Mouse (Mus musculus): Measurements from ENCODE around the gene Cdk5rap3. TPM values are rescaled to one million over a fixed set of nuclear protein-coding genes. Genes with fewer than 3 reads are reported as not detected.
A peak's percentile ranks its signal among the peaks of the same experiment; 100 is the strongest.

Gene Cdk5rap3
- polyA plus RNA-seq, 1 experiment from 2014 or later = 94.8 TPM

GRCm38 (mm10) chr11:96886942-96887546, 29.3 kb downstream of the Cdk5rap3 start:
- no peak overlapping the region for H3K4me3 ChIP-seq
- peak overlapping the region; percentile 33; the same call in 1 of the 2 replicates for H3K27ac ChIP-seq
- no peak overlapping the region for H3K4me2 ChIP-seq
- H3K27me3 ChIP-seq = no peaks in the 10 kb centered on the region
- peaks cover 18% of the 10 kb centered on the region for H3K4me1 ChIP-seq
- WGBS = 82% methylated on average over 8 of the region's 8 CpGs
- no peak for ATAC-seq (ENCODE audit: insufficient number of reproducible peaks, insufficient read depth, low FRiP score, low TSS enrichment, low read depth)
- no peaks in the 10 kb centered on the region for H3K36me3 ChIP-seq
- H3K9me3 ChIP-seq = no peaks in the 10 kb centered on the region
- no peak overlapping the region for H3K9ac ChIP-seq

GRCm38 (mm10) chr11:96885901-96886340, 30.4 kb downstream of the Cdk5rap3 start:
- Histone ChIP-seq H3K36me3 (no peaks in the 10 kb centered on the region), H3K9me3 (no peaks in the 10 kb centered on the region), H3K4me3 (no peak overlapping the region), H3K9ac (peak overlapping the region; percentile 54), H3K4me1 (peaks cover 18% of the 10 kb centered on the region), H3K27ac (0 out of 2 replicates have a peak overlapping the region, but pooled peaks have one; percentile 39), H3K4me2 (0 out of 2 replicates have a peak overlapping the region, but pooled peaks have one; percentile 11), H3K27me3 (no peaks in the 10 kb centered on the region)
- WGBS = 8% methylated on average over 5 of the region's 5 CpGs
- no peak for ATAC-seq (ENCODE audit: insufficient number of reproducible peaks, insufficient read depth, low FRiP score, low TSS enrichment, low read depth)

GRCm38 (mm10) chr11:96880296-96880695, 36.0 kb downstream of the Cdk5rap3 start:
- H3K9ac ChIP-seq = no peak overlapping the region
- H3K27me3 ChIP-seq = peaks cover 5% of the 10 kb centered on the region; the same call in 1 of the 2 replicates
- 88% methylated on average over 9 of the region's 9 CpGs for WGBS
- no peak overlapping the region for H3K4me3 ChIP-seq
- no peak overlapping the region for H3K27ac ChIP-seq
- no peaks in the 10 kb centered on the region for H3K36me3 ChIP-seq
- no peaks in the 10 kb centered on the region for H3K9me3 ChIP-seq
- no peak overlapping the region for H3K4me2 ChIP-seq
- ATAC-seq (ENCODE audit: insufficient number of reproducible peaks, insufficient read depth, low FRiP score, low TSS enrichment, low read depth) = no peak
- peaks cover 17% of the 10 kb centered on the region for H3K4me1 ChIP-seq

GRCm38 (mm10) chr11:96879359-96879758, 36.9 kb downstream of the Cdk5rap3 start:
- 31% methylated on average over 7 of the region's 7 CpGs for WGBS
- H3K9me3 ChIP-seq = no peaks in the 10 kb centered on the region
- peaks cover 24% of the 10 kb centered on the region for H3K4me1 ChIP-seq
- H3K4me3 ChIP-seq = no peak overlapping the region
- peaks cover 5% of the 10 kb centered on the region; the same call in 1 of the 2 replicates for H3K27me3 ChIP-seq
- H3K9ac ChIP-seq = no peak overlapping the region
- H3K27ac ChIP-seq = no peak overlapping the region
- no peaks in the 10 kb centered on the region for H3K36me3 ChIP-seq
- no peak overlapping the region for H3K4me2 ChIP-seq
- ATAC-seq (ENCODE audit: insufficient number of reproducible peaks, insufficient read depth, low FRiP score, low TSS enrichment, low read depth) = no peak

GRCm38 (mm10) chr11:96878715-96879114, 37.6 kb downstream of the Cdk5rap3 start:
- H3K9ac ChIP-seq = no peak overlapping the region
- WGBS = 47% methylated on average over 3 of the region's 3 CpGs
- H3K4me1 ChIP-seq = peaks cover 31% of the 10 kb centered on the region
- H3K4me2 ChIP-seq = no peak overlapping the region
- H3K4me3 ChIP-seq = no peak overlapping the region
- H3K36me3 ChIP-seq = no peaks in the 10 kb centered on the region
- ATAC-seq (ENCODE audit: insufficient number of reproducible peaks, insufficient read depth, low FRiP score, low TSS enrichment, low read depth) = no peak
- no peak overlapping the region for H3K27ac ChIP-seq
- H3K27me3 ChIP-seq = peaks cover 5% of the 10 kb centered on the region; the same call in 1 of the 2 replicates
- H3K9me3 ChIP-seq = no peaks in the 10 kb centered on the region

GRCm38 (mm10) chr11:96877071-96877470, 39.2 kb downstream of the Cdk5rap3 start:
- Histone ChIP-seq H3K4me1 (peaks cover 46% of the 10 kb centered on the region), H3K27ac (no peak overlapping the region), H3K9ac (peak overlapping the region; percentile 58; the same call in 1 of the 2 replicates), H3K4me3 (no peak overlapping the region), H3K4me2 (peak overlapping the region; percentile 81; the same call in 1 of the 2 replicates), H3K36me3 (no peaks in the 10 kb centered on the region), H3K27me3 (peaks cover 5% of the 10 kb centered on the region), H3K9me3 (no peaks in the 10 kb centered on the region)
- no peak for ATAC-seq (ENCODE audit: insufficient number of reproducible peaks, insufficient read depth, low FRiP score, low TSS enrichment, low read depth)
- WGBS = 50% methylated on average over 4 of the region's 4 CpGs

- H3K4me2 ChIP-seq = peak overlapping the region; percentile 81
- WGBS = 5% methylated on average over 13 of the region's 13 CpGs
- H3K9ac ChIP-seq = peak overlapping the region; percentile 58
- H3K4me1 ChIP-seq = peaks cover 46% of the 10 kb centered on the region
- no peak for ATAC-seq (ENCODE audit: insufficient number of reproducible peaks, insufficient read depth, low FRiP score, low TSS enrichment, low read depth)
- peaks cover 5% of the 10 kb centered on the region for H3K27me3 ChIP-seq
- H3K27ac ChIP-seq = peak overlapping the region; percentile 68
- no peaks in the 10 kb centered on the region for H3K36me3 ChIP-seq
- H3K9me3 ChIP-seq = no peaks in the 10 kb centered on the region
- H3K4me3 ChIP-seq = peak overlapping the region; percentile 46
Observed at GRCm38 (mm10) chr11:96876300-96877040, 39.8 kb downstream of the Cdk5rap3 start.

- Histone ChIP-seq H3K36me3 (no peaks in the 10 kb centered on the region), H3K9ac (peak overlapping the region; percentile 58), H3K4me1 (peaks cover 46% of the 10 kb centered on the region), H3K27me3 (peaks cover 5% of the 10 kb centered on the region), H3K27ac (0 out of 2 replicates have a peak overlapping the region, but pooled peaks have one; percentile 49), H3K4me3 (peak overlapping the region; percentile 46), H3K4me2 (peak overlapping the region; percentile 81), H3K9me3 (no peaks in the 10 kb centered on the region)
- ATAC-seq (ENCODE audit: insufficient number of reproducible peaks, insufficient read depth, low FRiP score, low TSS enrichment, low read depth) = no peak
- under 1% methylated on average over 35 of the region's 35 CpGs for WGBS
Observed at GRCm38 (mm10) chr11:96875745-96876144, 40.6 kb downstream of the Cdk5rap3 start.

- Histone ChIP-seq H3K4me1 (peaks cover 46% of the 10 kb centered on the region), H3K27me3 (peaks cover 5% of the 10 kb centered on the region), H3K27ac (peak overlapping the region; percentile 49; the same call in 1 of the 2 replicates), H3K9me3 (no peaks in the 10 kb centered on the region), H3K36me3 (no peaks in the 10 kb centered on the region), H3K9ac (peak overlapping the region; percentile 58), H3K4me3 (peak overlapping the region; percentile 46), H3K4me2 (peak overlapping the region; percentile 81)
- 15% methylated on average over 4 of the region's 4 CpGs for WGBS
- ATAC-seq (ENCODE audit: insufficient number of reproducible peaks, insufficient read depth, low FRiP score, low TSS enrichment, low read depth) = no peak; the same call in 1 of the 2 replicates
Observed at GRCm38 (mm10) chr11:96875270-96875669, 41.0 kb downstream of the Cdk5rap3 start.

- no peaks in the 10 kb centered on the region for H3K36me3 ChIP-seq
- ATAC-seq (ENCODE audit: insufficient number of reproducible peaks, insufficient read depth, low FRiP score, low TSS enrichment, low read depth) = no peak
- peak overlapping the region; percentile 62 for H3K9ac ChIP-seq
- no peaks in the 10 kb centered on the region for H3K9me3 ChIP-seq
- H3K4me2 ChIP-seq = peak overlapping the region; percentile 47
- H3K4me1 ChIP-seq = peaks cover 46% of the 10 kb centered on the region
- H3K4me3 ChIP-seq = no peak overlapping the region
- WGBS = 33% methylated on average over 11 of the region's 11 CpGs
- peaks cover 5% of the 10 kb centered on the region for H3K27me3 ChIP-seq
- H3K27ac ChIP-seq = peak overlapping the region; percentile 81; the same call in 1 of the 2 replicates
Observed at GRCm38 (mm10) chr11:96873601-96874140, 42.6 kb downstream of the Cdk5rap3 start.

All from embryonic facial prominence, embryonic 13.5 days (tissue).